28 mouse cellular contexts compared by ENCODE assay signal in the genomic region with DNA sequence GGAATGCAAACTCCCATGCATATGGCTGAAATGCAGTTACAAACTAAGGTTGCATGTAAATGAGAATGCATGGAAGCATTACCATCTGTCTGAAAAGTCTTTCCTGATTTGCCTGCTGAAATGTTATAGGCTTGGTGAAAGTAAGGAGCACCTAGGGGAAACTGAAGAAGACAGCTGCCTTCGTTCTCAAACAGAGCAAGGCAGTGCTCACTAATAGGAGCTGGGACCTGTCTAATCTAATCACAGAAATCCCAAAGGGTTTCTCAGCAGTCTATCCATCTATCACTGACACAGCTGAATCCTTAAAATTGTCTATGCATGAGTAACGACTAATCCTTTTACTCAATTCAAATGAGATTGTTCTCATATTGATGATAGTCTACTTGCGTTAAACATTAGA.
DNase-seq lines count a peak whose midpoint lies in the region; ATAC-seq lines count a peak whose summit lies in the region.
"Had no signal": no experiment of that assay in that cellular context is flagged by ENCODE, and none has a peak within 500 bp of the region (broad histone marks: within the 10 kb centered on the region; RNA-seq: fewer than 3 reads in every experiment).

No protein-coding gene starts in this region.

- H3K27me3 ChIP-seq in neural tube, embryonic 11.5 days (ENCODE audit: control insufficient read depth, insufficient read depth, low read length): no peaks in the 10 kb centered on the region
- H3K27me3 ChIP-seq in neural tube, embryonic 15.5 days (replicated peaks): no peaks in the 10 kb centered on the region
- H3K27me3 ChIP-seq in hindbrain, embryonic 13.5 days: no peaks in the 10 kb centered on the region
- no peaks in the 10 kb centered on the region for H3K27me3 ChIP-seq in midbrain, embryonic 12.5 days
- no peaks in the 10 kb centered on the region for H3K27me3 ChIP-seq in neural tube, embryonic 13.5 days
- no peaks in the 10 kb centered on the region for H3K27me3 ChIP-seq in kidney, embryonic 16.5 days (ENCODE audit: insufficient read depth, low read length)
- H3K27me3 ChIP-seq: embryonic facial prominence, embryonic 13.5 days; heart, embryonic 13.5 days; limb, embryonic 13.5 days; liver, embryonic 12.5 days had no signal

- no peaks in the 10 kb centered on the region for H3K9me3 ChIP-seq in neural tube, embryonic 11.5 days (ENCODE audit: control insufficient read depth, low read length)
- no peaks in the 10 kb centered on the region for H3K9me3 ChIP-seq in neural tube, embryonic 15.5 days (replicated peaks)
- no peaks in the 10 kb centered on the region for H3K9me3 ChIP-seq in hindbrain, embryonic 13.5 days
- H3K9me3 ChIP-seq in midbrain, embryonic 12.5 days: no peaks in the 10 kb centered on the region
- no peaks in the 10 kb centered on the region for H3K9me3 ChIP-seq in neural tube, embryonic 13.5 days
- H3K9me3 ChIP-seq in kidney, embryonic 16.5 days (ENCODE audit: low read length): no peaks in the 10 kb centered on the region
- H3K9me3 ChIP-seq: embryonic facial prominence, embryonic 13.5 days; limb, embryonic 13.5 days; liver, embryonic 12.5 days had no signal

- DNase-seq in neural tube, embryonic 11.5 days (ENCODE audit: low spot score): no peak
- no peak for DNase-seq in cerebellum, adult 11-12 months
- DNase-seq: adrenal gland, adult 8-10 months; cerebellum, adult 8-10 months; cerebellum, postnatal 36 days; embryo, embryonic 11 days; forebrain, postnatal 0 days; gastrocnemius, postnatal 25 days; heart, adult 18-20 months; heart, postnatal 14 days; kidney, adult 11 months; layer of hippocampus, adult 9-11 months; lung, adult 18-20 months; lung, postnatal 10 days; thymus, adult 18-20 months; thymus, postnatal 36 days had no signal

- WGBS in neural tube, embryonic 11.5 days: 71% methylated on average over 3 of the region's 3 CpGs
- 38% methylated on average over 3 of the region's 3 CpGs for WGBS in neural tube, embryonic 15.5 days
- WGBS in hindbrain, embryonic 13.5 days: 44% methylated on average over 3 of the region's 3 CpGs
- 65% methylated on average over 3 of the region's 3 CpGs for WGBS in midbrain, embryonic 12.5 days
- WGBS in neural tube, embryonic 13.5 days: 47% methylated on average over 3 of the region's 3 CpGs
- WGBS in kidney, embryonic 16.5 days: 79% methylated on average over 3 of the region's 3 CpGs

- ATAC-seq in neural tube, embryonic 11.5 days (ENCODE audit: insufficient read depth, low FRiP score, low TSS enrichment): peak; percentile 39; the same call in 1 of the 2 replicates
- no peak for ATAC-seq in neural tube, embryonic 15.5 days (ENCODE audit: low FRiP score)
- peak; percentile 90 for ATAC-seq in hindbrain, embryonic 13.5 days (ENCODE audit: low FRiP score)
- ATAC-seq in midbrain, embryonic 12.5 days (ENCODE audit: low FRiP score, low read depth): peak; percentile 89
- 0 out of 2 replicates have a peak, but pooled peaks have one; percentile 72 for ATAC-seq in neural tube, embryonic 13.5 days (ENCODE audit: low read depth)
- no peak for ATAC-seq in kidney, embryonic 16.5 days (ENCODE audit: low FRiP score, low TSS enrichment)
- ATAC-seq: activated CD4-positive, CD25-positive, alpha-beta regulatory T cell, adult 4 months; forebrain, postnatal 0 days; liver, embryonic 12.5 days had no signal

- H3K36me3 ChIP-seq in neural tube, embryonic 11.5 days (ENCODE audit: control insufficient read depth, insufficient read depth, low read length): no peaks in the 10 kb centered on the region
- H3K36me3 ChIP-seq in neural tube, embryonic 15.5 days: no peaks in the 10 kb centered on the region
- no peaks in the 10 kb centered on the region for H3K36me3 ChIP-seq in hindbrain, embryonic 13.5 days
- no peaks in the 10 kb centered on the region for H3K36me3 ChIP-seq in midbrain, embryonic 12.5 days
- H3K36me3 ChIP-seq in neural tube, embryonic 13.5 days: no peaks in the 10 kb centered on the region
- no peaks in the 10 kb centered on the region for H3K36me3 ChIP-seq in kidney, embryonic 16.5 days (ENCODE audit: insufficient read depth, low read length)
- H3K36me3 ChIP-seq: embryonic facial prominence, embryonic 13.5 days; heart, embryonic 13.5 days; limb, embryonic 13.5 days; liver, embryonic 12.5 days had no signal

- no peak overlapping the region for H3K4me2 ChIP-seq in neural tube, embryonic 11.5 days (ENCODE audit: low read depth)
- no peak overlapping the region for H3K4me2 ChIP-seq in neural tube, embryonic 15.5 days
- H3K4me2 ChIP-seq in hindbrain, embryonic 13.5 days: no peak overlapping the region
- no peak overlapping the region for H3K4me2 ChIP-seq in midbrain, embryonic 12.5 days (replicated peaks)
- H3K4me2 ChIP-seq in neural tube, embryonic 13.5 days: no peak overlapping the region
- no peak overlapping the region for H3K4me2 ChIP-seq in kidney, embryonic 16.5 days (replicated peaks; ENCODE audit: low read depth, low read length)
- H3K4me2 ChIP-seq: embryonic facial prominence, embryonic 13.5 days; heart, embryonic 13.5 days; limb, embryonic 13.5 days; liver, embryonic 12.5 days had no signal

- H3K27ac ChIP-seq in neural tube, embryonic 11.5 days (ENCODE audit: low read depth, low read length): no peak overlapping the region
- H3K27ac ChIP-seq in neural tube, embryonic 15.5 days (replicated peaks): no peak overlapping the region
- no peak overlapping the region for H3K27ac ChIP-seq in hindbrain, embryonic 13.5 days
- H3K27ac ChIP-seq in midbrain, embryonic 12.5 days (replicated peaks): no peak overlapping the region
- no peak overlapping the region for H3K27ac ChIP-seq in neural tube, embryonic 13.5 days (replicated peaks)
- H3K27ac ChIP-seq in kidney, embryonic 16.5 days (ENCODE audit: low read length): no peak overlapping the region
- H3K27ac ChIP-seq: embryonic facial prominence, embryonic 13.5 days; heart, embryonic 13.5 days; kidney, postnatal 0 days; limb, embryonic 13.5 days; liver, embryonic 12.5 days had no signal

- H3K4me1 ChIP-seq in neural tube, embryonic 11.5 days (ENCODE audit: control insufficient read depth, insufficient read depth, low read length): no peaks in the 10 kb centered on the region
- no peaks in the 10 kb centered on the region for H3K4me1 ChIP-seq in neural tube, embryonic 15.5 days
- 0 out of 2 replicates have a peak, but pooled peaks cover 3% of the 10 kb centered on the region for H3K4me1 ChIP-seq in hindbrain, embryonic 13.5 days (replicated peaks)
- H3K4me1 ChIP-seq in midbrain, embryonic 12.5 days: no peaks in the 10 kb centered on the region
- H3K4me1 ChIP-seq in neural tube, embryonic 13.5 days (replicated peaks): no peaks in the 10 kb centered on the region
- no peaks in the 10 kb centered on the region for H3K4me1 ChIP-seq in kidney, embryonic 16.5 days (ENCODE audit: insufficient read depth, low read length)
- H3K4me1 ChIP-seq: embryonic facial prominence, embryonic 13.5 days; heart, embryonic 13.5 days; limb, embryonic 13.5 days; liver, embryonic 12.5 days had no signal

- no peak overlapping the region for H3K9ac ChIP-seq in neural tube, embryonic 11.5 days (ENCODE audit: low read length)
- no peak overlapping the region for H3K9ac ChIP-seq in neural tube, embryonic 15.5 days (replicated peaks)
- H3K9ac ChIP-seq in hindbrain, embryonic 13.5 days: no peak overlapping the region
- no peak overlapping the region for H3K9ac ChIP-seq in midbrain, embryonic 12.5 days (replicated peaks)
- no peak overlapping the region for H3K9ac ChIP-seq in neural tube, embryonic 13.5 days
- H3K9ac ChIP-seq in kidney, embryonic 16.5 days (replicated peaks; ENCODE audit: low read length): no peak overlapping the region
- H3K9ac ChIP-seq: embryonic facial prominence, embryonic 13.5 days; forebrain, postnatal 0 days; heart, embryonic 13.5 days; limb, embryonic 13.5 days; liver, embryonic 12.5 days had no signal

- no peak overlapping the region for H3K4me3 ChIP-seq in neural tube, embryonic 11.5 days (ENCODE audit: low read depth, low read length)
- H3K4me3 ChIP-seq in neural tube, embryonic 15.5 days (replicated peaks): no peak overlapping the region
- no peak overlapping the region for H3K4me3 ChIP-seq in hindbrain, embryonic 13.5 days
- H3K4me3 ChIP-seq in midbrain, embryonic 12.5 days: no peak overlapping the region
- H3K4me3 ChIP-seq in neural tube, embryonic 13.5 days: no peak overlapping the region
- H3K4me3 ChIP-seq in kidney, embryonic 16.5 days (ENCODE audit: low read length): no peak overlapping the region
- H3K4me3 ChIP-seq: embryonic facial prominence, embryonic 13.5 days; erythroblast, embryonic 14.5 days; heart, embryonic 13.5 days; limb, embryonic 13.5 days; liver, embryonic 12.5 days had no signal

Comparison
In these comparisons a context has a peak if more than half of its experiments do, and no peak if none do; other contexts are left out.
1. ATAC-seq: peak in neural tube, embryonic 11.5 days (single experiment), hindbrain, embryonic 13.5 days (single experiment), midbrain, embryonic 12.5 days (single experiment) and neural tube, embryonic 13.5 days (single experiment); none in neural tube, embryonic 15.5 days (single experiment) and kidney, embryonic 16.5 days (single experiment).